In the genomic region with DNA sequence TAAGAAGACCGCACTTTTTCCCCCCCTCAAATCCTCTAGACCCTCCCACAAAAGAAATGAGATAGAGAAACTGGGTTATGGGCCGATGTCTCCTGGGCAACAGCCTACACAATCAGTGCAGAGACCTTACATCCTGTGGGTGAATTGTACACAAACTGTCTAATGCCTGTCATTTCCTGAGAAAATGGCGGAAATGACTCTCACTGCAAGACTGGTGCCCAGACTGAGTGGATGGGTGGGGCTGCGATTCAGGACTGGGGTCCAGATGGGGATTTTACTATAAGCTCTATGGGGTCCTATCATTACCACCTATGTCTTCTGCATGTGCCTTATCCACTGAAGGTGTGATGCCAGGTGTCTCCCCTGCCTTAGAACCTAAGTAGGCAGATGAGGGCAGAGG, we compare ENCODE assay signal across 20 mouse cellular contexts. TPM values are rescaled to one million over a fixed set of nuclear protein-coding genes. Genes with fewer than 3 reads are reported as not detected.
A peak's percentile ranks its signal among the peaks of the same experiment; 100 is the strongest.
DNase-seq lines count a peak whose midpoint lies in the region; ATAC-seq and TF ChIP-seq lines count a peak whose summit lies in the region.
"Had no signal": no experiment of that assay in that cellular context is flagged by ENCODE, and none has a peak within 500 bp of the region (broad histone marks: within the 10 kb centered on the region; RNA-seq: fewer than 3 reads in every experiment).

No protein-coding gene starts in this region.

- H3K9me3 ChIP-seq in liver, postnatal 0 days (ENCODE audit: low read length), result no peaks in the 10 kb centered on the region
- H3K9me3 ChIP-seq in liver, embryonic 12.5 days (replicated peaks), result no peaks in the 10 kb centered on the region
- H3K9me3 ChIP-seq: embryonic facial prominence, embryonic 15.5 days had no signal

- H3K36me3 ChIP-seq in liver, postnatal 0 days (replicated peaks; ENCODE audit: insufficient read depth, low read length), result no peaks in the 10 kb centered on the region
- H3K36me3 ChIP-seq in liver, embryonic 12.5 days, result no peaks in the 10 kb centered on the region
- H3K36me3 ChIP-seq: embryonic facial prominence, embryonic 15.5 days had no signal

- intact Hi-C loops in left cerebral cortex, postnatal 10 days (cut with DNase I), result no loop called here

- no peak overlapping the region for H3K9ac ChIP-seq in liver, postnatal 0 days (replicated peaks)
- no peak overlapping the region for H3K9ac ChIP-seq in liver, embryonic 12.5 days
- H3K9ac ChIP-seq: embryonic facial prominence, embryonic 15.5 days had no signal

- H3K4me1 ChIP-seq in liver, postnatal 0 days (ENCODE audit: insufficient read depth), result no peaks in the 10 kb centered on the region
- H3K4me1 ChIP-seq in liver, embryonic 12.5 days, result no peaks in the 10 kb centered on the region
- H3K4me1 ChIP-seq: embryonic facial prominence, embryonic 15.5 days had no signal

- peak overlapping the region; percentile 76 for H3K27ac ChIP-seq in liver, postnatal 0 days (ENCODE audit: low read depth)
- no peak overlapping the region for H3K27ac ChIP-seq in liver, embryonic 12.5 days
- H3K27ac ChIP-seq: embryonic facial prominence, embryonic 15.5 days had no signal

- TF ChIP-seq EP300 in liver, postnatal 0 days (IDR thresholded peaks at IDR 0.05; ENCODE audit: low read depth), result no peak

- H3K27me3 ChIP-seq in liver, postnatal 0 days (ENCODE audit: insufficient read depth, low read length), result no peaks in the 10 kb centered on the region
- H3K27me3 ChIP-seq in liver, embryonic 12.5 days (replicated peaks), result no peaks in the 10 kb centered on the region
- H3K27me3 ChIP-seq: embryonic facial prominence, embryonic 15.5 days had no signal

- no peak overlapping the region for H3K4me2 ChIP-seq in liver, postnatal 0 days (ENCODE audit: low read depth, low read length)
- no peak overlapping the region for H3K4me2 ChIP-seq in liver, embryonic 12.5 days
- H3K4me2 ChIP-seq: embryonic facial prominence, embryonic 15.5 days had no signal

- no peak for TF ChIP-seq CTCF in liver, postnatal 0 days (IDR thresholded peaks at IDR 0.05; ENCODE audit: low read depth)

- WGBS in liver, postnatal 0 days (ENCODE audit: insufficient replicate concordance), result 50% methylated on average over 4 of the region's 4 CpGs
- 66% methylated on average over 4 of the region's 4 CpGs for WGBS in liver, embryonic 12.5 days (ENCODE audit: insufficient replicate concordance)

- H3K4me3 ChIP-seq in liver, postnatal 0 days (ENCODE audit: low read depth, low read length), result no peak overlapping the region
- no peak overlapping the region for H3K4me3 ChIP-seq in liver, embryonic 12.5 days
- H3K4me3 ChIP-seq: embryonic facial prominence, embryonic 15.5 days had no signal

- no peak for DNase-seq in liver, postnatal 0 days
- peak; percentile 85 for DNase-seq in T-cell, adult 2 months (ENCODE audit: low spot score)
- DNase-seq in lung, postnatal 25 days (ENCODE audit: low spot score), result peak; percentile 56
- peak; percentile 71 for DNase-seq in thymus, postnatal 25 days
- DNase-seq in right cerebral cortex, postnatal 14 days, result no peak
- no peak for DNase-seq in left cerebral cortex, postnatal 10 days (ENCODE audit: extremely low spot score in 1 of 2, low spot score in 2 of 2)
- DNase-seq in kidney, postnatal 36 days, result no peak
- DNase-seq: adrenal gland, adult 8-10 months; gastrocnemius, postnatal 36 days; heart, postnatal 4 days; kidney, postnatal 4 days; layer of hippocampus, postnatal 36 days; midbrain, embryonic 14.5 days had no signal

- ATAC-seq in liver, postnatal 0 days, result peak; percentile 66
- ATAC-seq in liver, embryonic 12.5 days, result no peak
- ATAC-seq: forebrain, embryonic 16.5 days; intestine, postnatal 0 days had no signal

RNA-seq across cellular contexts. Expression of a gene that starts 1.9 kb away (rescaled TPM):
- 1.3 and 1.4 TPM in 2 replicates for polyA plus RNA-seq in liver, postnatal 0 days (2015; fragmentation: Nextera tagmentation; extraction: Ambion mirVana)
- polyA plus RNA-seq in liver, embryonic 12.5 days (2016; fragmentation: Nextera tagmentation; extraction: Ambion mirVana), result 0.45 and 0.47 TPM in 2 replicates
- total RNA-seq in left cerebral cortex, postnatal 10 days (2021), result not detected
- total RNA-seq: gastrocnemius, postnatal 36 days; heart, postnatal 4 days; layer of hippocampus, postnatal 36 days had no signal
- polyA plus RNA-seq: limb, embryonic 11.5 days had no signal

RNA-seq across cellular contexts. Expression of a gene that starts 25.0 kb away (rescaled TPM):
- not detected in 2 replicates for polyA plus RNA-seq in liver, postnatal 0 days (2015; fragmentation: Nextera tagmentation; extraction: Ambion mirVana)
- not detected in 2 replicates for polyA plus RNA-seq in liver, embryonic 12.5 days (2016; fragmentation: Nextera tagmentation; extraction: Ambion mirVana)
- not detected for total RNA-seq in left cerebral cortex, postnatal 10 days (2021)
- total RNA-seq: adrenal gland, adult 8-10 months; CH12.LX; gastrocnemius, postnatal 36 days; heart, postnatal 4 days; layer of hippocampus, postnatal 36 days had no signal
- polyA plus RNA-seq: embryonic facial prominence, embryonic 15.5 days; forebrain, embryonic 16.5 days; limb, embryonic 11.5 days; midbrain, embryonic 14.5 days; neural tube, embryonic 11.5 days had no signal

RNA-seq across cellular contexts. Expression of a gene that starts 30.1 kb away (rescaled TPM):
- polyA plus RNA-seq in liver, postnatal 0 days (2015; fragmentation: Nextera tagmentation; extraction: Ambion mirVana), result 6.5 and 7.0 TPM in 2 replicates
- 10.8 and 11.1 TPM in 2 replicates for polyA plus RNA-seq in liver, embryonic 12.5 days (2016; fragmentation: Nextera tagmentation; extraction: Ambion mirVana)
- total RNA-seq in left cerebral cortex, postnatal 10 days (2021), result 1 to 10 TPM; 6.0 to 7.3 TPM

Comparison
In these comparisons a context has a peak if more than half of its experiments do, and no peak if none do; other contexts are left out.
1. DNase-seq: peak in T-cell, adult 2 months (single experiment), lung, postnatal 25 days (single experiment) and thymus, postnatal 25 days (single experiment); none in liver, postnatal 0 days (single experiment), right cerebral cortex, postnatal 14 days (single experiment), left cerebral cortex, postnatal 10 days (0 of 2) and kidney, postnatal 36 days (0 of 2).